Mouse (Mus musculus) forebrain, embryonic 16.5 days (tissue): ENCODE results near the gene Cmtm7. TPM values are rescaled to one million over a fixed set of nuclear protein-coding genes. Genes with fewer than 3 reads are reported as not detected.

Experiments used
- ATAC-seq: fragments of 200-750 bp; cut with Nextera tagmentation; 2 replicates; pipeline ENCODE4 v1.8.0; 2017; ENCODE audit warnings: mild to moderate bottlenecking, moderate library complexity
- H3K27ac ChIP-seq: fragments of 300-500 bp; sonication (generic); 2 replicates; pipeline ENCODE4 v1.5.1; 2014; ENCODE audit warnings: low read length, control low read depth
- H3K27me3 ChIP-seq: fragments of 300-500 bp; sonication (generic); replicated peaks from 2 replicates; pipeline ENCODE4 v1.6.1; 2014; ENCODE audit warnings: low read length; ENCODE audit not compliant: control insufficient read depth, insufficient read depth
- H3K36me3 ChIP-seq: fragments of 300-500 bp; sonication (generic); 2 replicates; pipeline ENCODE4 v1.6.1; 2014; ENCODE audit not compliant: control insufficient read depth, insufficient read depth
- H3K4me1 ChIP-seq: fragments of 300-500 bp; sonication (generic); replicated peaks from 2 replicates; pipeline ENCODE4 v1.6.1; 2014; ENCODE audit warnings: low read length; ENCODE audit not compliant: control insufficient read depth, insufficient read depth
- H3K4me2 ChIP-seq: fragments of 300-500 bp; sonication (generic); 2 replicates; pipeline ENCODE4 v1.6.1; 2014; ENCODE audit warnings: mild to moderate bottlenecking, low read length, control low read depth
- H3K4me3 ChIP-seq: fragments of 300-500 bp; sonication (generic); replicated peaks from 2 replicates; pipeline ENCODE4 v1.5.1; 2014; ENCODE audit warnings: mild to moderate bottlenecking, low read length, control low read depth
- H3K9ac ChIP-seq: fragments of 300-500 bp; sonication (generic); replicated peaks from 2 replicates; pipeline ENCODE4 v1.6.1; 2014; ENCODE audit warnings: low read depth, low read length, control low read depth
- H3K9me3 ChIP-seq: fragments of 300-500 bp; sonication (generic); 2 replicates; pipeline ENCODE4 v1.6.1; 2016; ENCODE audit warnings: low read length; ENCODE audit not compliant: control insufficient read depth
- WGBS: fragments of 180-500 bp; shearing (Covaris S2); extraction: QIAGEN DNeasy Blood & Tissue Kit; methylation state at CpG from one replicate; pipeline ENCODE4 v1.1.7; 2014; 5-methylcytosine and 5-hydroxymethylcytosine counted together
- polyA plus RNA-seq: library from polyadenylated mRNA; unstranded; fragments of >200 nt; fragmentation: Nextera tagmentation; extraction: Ambion mirVana; gene quantifications from 2 replicates; pipeline ENCODE4 v1.2.1, GENCODE M21; 2015

Cmtm7 gene
- polyA plus RNA-seq, 1 experiment from 2014 or later, result 14.6 TPM

DNA sequence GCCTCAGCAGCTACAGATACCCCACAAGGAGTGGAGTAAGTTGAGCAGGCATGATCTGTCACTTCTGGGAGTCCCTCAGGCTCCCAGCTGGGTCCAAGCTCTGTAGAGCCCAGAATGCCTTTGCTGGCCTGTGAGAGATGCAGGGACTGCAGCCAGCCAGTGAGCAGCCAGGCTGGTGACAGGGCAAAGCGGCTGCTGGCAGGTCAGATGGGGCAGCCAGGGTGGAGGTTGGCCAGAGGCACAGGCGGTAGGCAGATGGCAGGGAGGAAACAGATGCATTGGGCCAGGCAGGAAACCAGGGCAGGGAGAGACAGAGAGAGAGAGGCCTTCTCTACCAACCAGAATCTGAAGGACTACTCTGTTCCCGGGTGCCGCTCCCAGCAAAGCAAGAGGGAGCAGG, 6.4 kb downstream of the Cmtm7 start:
- 68% methylated on average over 4 of the region's 4 CpGs for WGBS
- no peaks in the 10 kb centered on the region for H3K36me3 ChIP-seq
- H3K27ac ChIP-seq, result no peak overlapping the region
- H3K9me3 ChIP-seq, result no peaks in the 10 kb centered on the region; the same call in 1 of the 2 replicates
- no peaks in the 10 kb centered on the region for H3K27me3 ChIP-seq
- H3K4me2 ChIP-seq, result no peak overlapping the region
- ATAC-seq, result peak; percentile 59
- 0 out of 2 replicates have a peak, but pooled peaks cover 2% of the 10 kb centered on the region for H3K4me1 ChIP-seq
- no peak overlapping the region for H3K9ac ChIP-seq
- no peak overlapping the region for H3K4me3 ChIP-seq

DNA sequence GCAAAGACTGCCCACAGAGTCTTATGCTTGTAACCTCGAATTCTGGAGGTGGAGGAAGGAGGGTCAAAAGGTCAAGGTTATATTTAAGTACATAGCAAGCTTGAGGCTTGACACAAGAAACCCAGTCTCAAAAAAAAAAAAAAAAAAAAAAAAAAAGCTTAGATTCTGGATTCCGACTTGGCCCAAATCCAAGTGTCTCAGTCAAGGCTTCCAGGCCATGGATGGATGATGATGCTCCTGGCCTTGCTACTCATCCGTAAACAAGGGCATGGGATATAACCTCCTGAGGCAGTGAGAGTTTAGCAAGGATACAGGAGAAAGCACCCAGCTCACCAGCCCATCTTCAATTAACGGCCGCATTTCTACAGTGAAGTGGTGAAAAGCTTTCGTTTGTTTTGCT, 7.0 kb downstream of the Cmtm7 start:
- no peak overlapping the region for H3K4me2 ChIP-seq
- 80% methylated on average over 6 of the region's 6 CpGs for WGBS

DNA sequence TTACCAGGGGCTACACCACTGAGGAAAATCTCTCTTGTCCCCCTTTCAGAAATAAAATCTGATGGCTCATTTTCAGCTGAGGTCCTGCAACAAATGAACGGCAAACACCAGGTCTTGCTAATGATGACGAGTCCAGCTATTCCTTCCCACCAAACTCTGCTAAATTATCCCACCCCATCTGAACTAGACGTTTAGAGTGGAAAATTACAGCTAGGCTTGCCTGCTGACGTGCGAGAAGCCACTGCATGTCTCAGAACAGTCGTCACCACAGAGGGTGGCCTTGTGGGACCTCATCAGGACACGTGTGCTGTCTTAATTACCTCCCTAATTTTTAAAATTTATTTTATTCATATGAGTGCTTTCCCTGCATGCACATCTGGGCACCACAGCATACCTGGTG, 10.1 kb downstream of the Cmtm7 start:
- H3K36me3 ChIP-seq, result no peaks in the 10 kb centered on the region
- no peak overlapping the region for H3K4me2 ChIP-seq
- H3K4me3 ChIP-seq, result no peak overlapping the region
- H3K9ac ChIP-seq, result no peak overlapping the region
- H3K4me1 ChIP-seq, result peaks cover 12% of the 10 kb centered on the region
- H3K27ac ChIP-seq, result no peak overlapping the region
- WGBS, result 91% methylated on average over 7 of the region's 7 CpGs
- no peaks in the 10 kb centered on the region for H3K27me3 ChIP-seq
- no peak for ATAC-seq
- no peaks in the 10 kb centered on the region; the same call in 1 of the 2 replicates for H3K9me3 ChIP-seq

More for the DNA sequence above, 7.0 kb downstream of the Cmtm7 start:
- Histone ChIP-seq H3K9ac (no peak overlapping the region), H3K27ac (no peak overlapping the region), H3K4me3 (no peak overlapping the region), H3K9me3 (no peaks in the 10 kb centered on the region; the same call in 1 of the 2 replicates), H3K4me1 (0 out of 2 replicates have a peak, but pooled peaks cover 2% of the 10 kb centered on the region), H3K36me3 (no peaks in the 10 kb centered on the region), H3K27me3 (no peaks in the 10 kb centered on the region)
- ATAC-seq, result no peak

DNA sequence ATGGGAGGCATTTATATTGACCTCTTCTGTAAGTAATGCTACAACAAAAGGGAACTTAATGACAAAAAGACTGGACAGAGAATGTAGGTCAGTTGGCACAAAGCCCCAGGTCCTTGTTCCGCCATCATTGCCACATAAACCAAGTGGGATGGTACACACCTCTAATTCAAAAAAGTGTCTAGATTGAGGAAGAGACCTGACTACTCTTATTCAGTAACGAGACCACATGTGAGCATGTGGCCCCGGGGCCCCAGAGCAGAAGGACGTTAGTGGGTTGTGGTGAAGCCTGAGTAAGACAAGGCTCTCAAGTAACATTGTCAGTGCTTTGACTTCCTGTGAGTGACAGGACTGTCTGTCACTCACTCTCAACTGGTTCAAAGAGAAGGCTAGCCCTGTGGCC, 11.4 kb downstream of the Cmtm7 start:
- WGBS, result 88% methylated on average over 4 of the region's 4 CpGs
- Histone ChIP-seq H3K4me1 (peaks cover 11% of the 10 kb centered on the region), H3K4me2 (no peak overlapping the region), H3K9me3 (no peaks in the 10 kb centered on the region; the same call in 1 of the 2 replicates), H3K36me3 (no peaks in the 10 kb centered on the region), H3K27me3 (no peaks in the 10 kb centered on the region), H3K9ac (no peak overlapping the region), H3K27ac (no peak overlapping the region), H3K4me3 (no peak overlapping the region)
- no peak for ATAC-seq

DNA sequence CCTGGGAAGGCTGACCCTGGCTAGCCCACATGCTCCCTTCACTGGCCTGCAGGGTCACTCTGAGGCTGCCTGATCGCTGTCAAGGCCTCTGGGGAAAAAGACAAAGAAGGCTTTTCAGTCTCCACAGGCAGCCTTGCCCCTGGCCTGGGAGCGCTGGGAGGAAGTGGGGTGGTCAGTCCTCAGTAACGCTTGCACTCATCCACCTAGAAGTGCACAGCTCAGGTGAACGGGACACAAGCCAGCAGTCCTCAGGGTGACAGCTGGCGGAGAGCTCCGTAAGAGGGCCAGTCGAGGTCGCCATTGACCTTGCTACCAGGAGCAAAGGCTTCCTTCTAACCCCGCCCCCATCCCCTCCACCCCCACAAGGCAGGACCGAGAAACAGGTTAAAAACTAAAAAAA, 13.6 kb downstream of the Cmtm7 start:
- no peak overlapping the region for H3K4me3 ChIP-seq
- no peak overlapping the region for H3K27ac ChIP-seq
- H3K4me1 ChIP-seq, result peaks cover 10% of the 10 kb centered on the region
- H3K9me3 ChIP-seq, result no peaks in the 10 kb centered on the region; the same call in 1 of the 2 replicates
- no peaks in the 10 kb centered on the region for H3K27me3 ChIP-seq
- H3K36me3 ChIP-seq, result no peaks in the 10 kb centered on the region
- WGBS, result 60% methylated on average over 10 of the region's 10 CpGs
- H3K4me2 ChIP-seq, result no peak overlapping the region
- no peak overlapping the region for H3K9ac ChIP-seq
- no peak for ATAC-seq

DNA sequence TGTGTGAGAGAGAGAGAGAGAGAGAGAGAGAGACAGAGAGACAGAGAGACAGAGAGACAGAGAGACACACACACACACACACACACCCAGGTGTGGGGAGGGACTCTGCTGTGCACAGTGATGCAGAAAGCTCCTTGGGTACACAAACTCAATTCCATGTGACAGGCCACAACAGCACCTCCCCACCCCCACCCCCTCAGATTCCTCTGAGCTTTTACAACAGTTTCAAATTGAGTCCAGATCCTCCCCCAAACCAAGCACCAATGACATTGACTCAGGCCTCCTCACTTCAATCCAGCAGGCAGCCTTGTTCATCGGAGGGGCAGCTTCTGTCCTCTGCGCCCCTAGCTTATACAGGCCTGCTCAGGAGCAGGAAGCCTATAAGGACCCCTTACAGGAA, 14.1 kb downstream of the Cmtm7 start:
- no peak overlapping the region for H3K9ac ChIP-seq
- H3K36me3 ChIP-seq, result no peaks in the 10 kb centered on the region
- 69% methylated on average over 2 of the region's 2 CpGs for WGBS
- no peak overlapping the region for H3K27ac ChIP-seq
- peaks cover 10% of the 10 kb centered on the region for H3K4me1 ChIP-seq
- H3K4me3 ChIP-seq, result no peak overlapping the region
- H3K4me2 ChIP-seq, result no peak overlapping the region
- no peaks in the 10 kb centered on the region for H3K27me3 ChIP-seq
- no peak for ATAC-seq
- no peaks in the 10 kb centered on the region; the same call in 1 of the 2 replicates for H3K9me3 ChIP-seq

DNA sequence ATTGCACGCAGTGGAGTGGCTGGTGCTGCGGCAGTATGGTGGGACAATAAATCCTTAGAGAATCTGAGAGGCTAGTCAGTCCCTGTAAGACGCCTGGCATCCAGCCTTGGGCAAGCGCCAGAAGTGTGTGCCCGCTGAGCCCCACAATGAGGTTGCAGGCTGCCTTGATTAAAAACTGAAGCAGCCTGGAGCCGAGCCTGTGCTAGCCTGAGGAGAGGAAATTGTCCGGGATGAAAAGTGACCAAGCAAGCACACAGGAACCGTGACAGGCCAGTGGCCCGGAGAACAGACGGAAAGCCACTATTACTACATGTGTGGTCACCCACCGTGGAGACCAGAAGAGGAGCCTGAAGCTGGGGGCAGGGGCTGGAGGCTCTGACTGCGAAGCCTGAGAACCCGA, 14.6 kb downstream of the Cmtm7 start:
- Histone ChIP-seq H3K9me3 (no peaks in the 10 kb centered on the region), H3K4me2 (no peak overlapping the region), H3K4me3 (no peak overlapping the region), H3K9ac (peak overlapping the region; percentile 29; the same call in 1 of the 2 replicates), H3K36me3 (no peaks in the 10 kb centered on the region), H3K27me3 (no peaks in the 10 kb centered on the region), H3K27ac (peak overlapping the region; percentile 33; the same call in 1 of the 2 replicates), H3K4me1 (peaks cover 10% of the 10 kb centered on the region)
- ATAC-seq, result peak; percentile 93
- WGBS, result 27% methylated on average over 13 of the region's 13 CpGs

DNA sequence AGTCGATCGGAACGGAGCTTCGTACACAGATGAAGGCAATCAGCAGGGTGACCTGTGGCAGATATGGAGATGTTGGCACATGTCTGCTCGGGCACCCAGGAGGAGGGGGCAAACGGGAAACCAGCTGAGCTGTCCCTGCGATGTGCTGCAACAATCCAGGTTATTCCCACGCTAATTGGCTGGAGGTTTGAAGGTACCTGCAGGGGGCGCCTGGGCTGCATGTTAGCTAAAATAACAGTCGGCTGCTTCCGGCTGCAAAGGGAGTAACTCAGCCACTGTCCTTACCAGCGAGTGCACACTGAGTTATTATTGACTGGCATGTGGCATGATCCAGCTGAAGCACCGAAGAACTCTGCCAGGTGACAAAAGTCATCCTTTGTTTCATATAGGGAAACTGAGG, 18.3 kb downstream of the Cmtm7 start:
- Histone ChIP-seq H3K4me2 (no peak overlapping the region), H3K27me3 (no peaks in the 10 kb centered on the region), H3K9ac (no peak overlapping the region), H3K27ac (no peak overlapping the region), H3K4me3 (no peak overlapping the region), H3K36me3 (no peaks in the 10 kb centered on the region), H3K9me3 (no peaks in the 10 kb centered on the region), H3K4me1 (peaks cover 13% of the 10 kb centered on the region)
- WGBS, result 61% methylated on average over 13 of the region's 13 CpGs
- ATAC-seq, result no peak

DNA sequence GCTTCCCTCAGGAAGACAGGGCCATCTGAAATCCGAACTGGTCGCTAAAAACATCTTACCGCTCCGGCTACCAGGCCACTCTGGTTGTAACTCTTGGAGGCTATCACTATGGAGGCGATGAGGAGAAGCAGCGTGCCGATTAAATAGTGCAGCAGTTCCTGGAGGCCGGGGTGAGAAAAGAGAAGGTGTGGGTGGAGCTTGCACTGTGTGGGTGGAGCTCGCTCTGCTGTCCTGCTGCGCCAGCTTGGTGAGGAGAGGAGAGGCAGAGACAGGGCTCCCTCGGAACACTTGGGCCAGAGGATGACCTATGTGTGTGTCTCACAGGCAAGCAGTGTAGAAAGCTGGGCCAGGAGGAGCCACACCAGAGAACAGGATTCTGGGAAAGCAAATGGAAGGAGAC, 19.8 kb downstream of the Cmtm7 start:
- H3K4me3 ChIP-seq, result no peak overlapping the region
- no peak overlapping the region for H3K27ac ChIP-seq
- 75% methylated on average over 11 of the region's 11 CpGs for WGBS
- no peaks in the 10 kb centered on the region for H3K36me3 ChIP-seq
- ATAC-seq, result no peak
- no peak overlapping the region for H3K4me2 ChIP-seq
- no peaks in the 10 kb centered on the region for H3K27me3 ChIP-seq
- H3K4me1 ChIP-seq, result peaks cover 5% of the 10 kb centered on the region
- no peaks in the 10 kb centered on the region for H3K9me3 ChIP-seq
- no peak overlapping the region for H3K9ac ChIP-seq

DNA sequence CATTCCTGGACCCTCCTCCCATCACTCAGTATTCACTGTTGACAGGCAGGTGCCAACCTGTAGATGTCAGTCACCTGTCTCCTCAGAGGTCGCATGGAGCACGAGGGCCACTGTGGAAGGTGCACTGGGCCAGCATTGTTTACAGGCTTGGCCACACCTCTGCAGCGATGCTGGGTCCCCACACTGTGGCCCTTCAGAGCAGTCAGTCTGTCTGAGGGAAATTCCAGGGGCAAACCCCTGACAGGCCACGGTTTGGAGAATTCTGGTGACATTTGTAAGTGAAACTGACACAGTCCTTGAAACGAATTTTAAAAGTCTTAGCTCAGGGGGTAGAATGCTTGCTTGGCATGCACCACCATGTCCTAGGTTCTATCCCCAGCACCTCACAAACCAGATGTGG, 21.3 kb downstream of the Cmtm7 start:
- Histone ChIP-seq H3K27ac (no peak overlapping the region), H3K4me3 (no peak overlapping the region), H3K9ac (no peak overlapping the region), H3K4me2 (no peak overlapping the region), H3K4me1 (peaks cover 3% of the 10 kb centered on the region; the same call in 1 of the 2 replicates), H3K27me3 (no peaks in the 10 kb centered on the region), H3K36me3 (no peaks in the 10 kb centered on the region), H3K9me3 (no peaks in the 10 kb centered on the region)
- WGBS, result 82% methylated on average over 5 of the region's 5 CpGs
- no peak for ATAC-seq
